Mouse (Mus musculus) embryonic facial prominence, embryonic 11.5 days (tissue): Measurements from ENCODE around the gene Capn9. TPM values are rescaled to one million over a fixed set of nuclear protein-coding genes. Genes with fewer than 3 reads are reported as not detected.

Experiments used
- ATAC-seq: fragments of 200-750 bp; cut with Nextera tagmentation; replicated peaks from 2 replicates; pipeline ENCODE4 v1.8.0; 2017; ENCODE audit warnings: low read depth; ENCODE audit not compliant: insufficient number of reproducible peaks, low FRiP score, low TSS enrichment
- DNase-seq: peaks from one replicate; pipeline ENCODE4 v3.0.0-alpha.2; 2015; ENCODE audit warnings: low spot score
- H3K27ac ChIP-seq: fragments of 300-500 bp; sonication (generic); replicated peaks from 2 replicates; pipeline ENCODE4 v1.5.1; 2014; ENCODE audit warnings: mild to moderate bottlenecking, low read depth, low read length, control low read depth
- H3K27me3 ChIP-seq: fragments of 300-500 bp; sonication (generic); 2 replicates; pipeline ENCODE4 v1.6.1; 2014; ENCODE audit warnings: mild to moderate bottlenecking, low read length, moderate library complexity, mixed read lengths; ENCODE audit not compliant: control insufficient read depth, insufficient read depth
- H3K36me3 ChIP-seq: fragments of 300-500 bp; sonication (generic); replicated peaks from 2 replicates; pipeline ENCODE4 v1.6.1; 2014; ENCODE audit warnings: low read depth, mild to moderate bottlenecking, low read length, moderate library complexity, mixed read lengths; ENCODE audit not compliant: control insufficient read depth, insufficient read depth
- H3K4me1 ChIP-seq: fragments of 300-500 bp; sonication (generic); 2 replicates; pipeline ENCODE4 v1.6.1; 2014; ENCODE audit warnings: low read length, mixed read lengths; ENCODE audit not compliant: control insufficient read depth, insufficient read depth
- H3K4me2 ChIP-seq: fragments of 300-500 bp; sonication (generic); 2 replicates; pipeline ENCODE4 v1.6.1; 2014; ENCODE audit warnings: low read depth, mild to moderate bottlenecking, control low read depth, low read length, moderate library complexity
- H3K4me3 ChIP-seq: fragments of 300-500 bp; sonication (generic); 2 replicates; pipeline ENCODE4 v1.5.1; 2014; ENCODE audit warnings: low read depth, low read length, control low read depth
- H3K9ac ChIP-seq: fragments of 300-500 bp; sonication (generic); replicated peaks from 2 replicates; pipeline ENCODE4 v1.6.1; 2014; ENCODE audit warnings: mild to moderate bottlenecking, control low read depth, low read length
- H3K9me3 ChIP-seq: fragments of 300-500 bp; sonication (generic); replicated peaks from 2 replicates; pipeline ENCODE4 v1.6.1; 2016; ENCODE audit warnings: mild to moderate bottlenecking, low read length, inconsistent platforms, mixed read lengths; ENCODE audit not compliant: control insufficient read depth
- WGBS: fragments of 180-500 bp; shearing (Covaris S2); extraction: QIAGEN DNeasy Blood & Tissue Kit; methylation state at CpG from one replicate; pipeline ENCODE4 v1.1.7; 2014; 5-methylcytosine and 5-hydroxymethylcytosine counted together
- polyA plus RNA-seq: library from polyadenylated mRNA; unstranded; fragments of >200 nt; fragmentation: Nextera tagmentation; extraction: Ambion mirVana; gene quantifications from 2 replicates; pipeline ENCODE4 v1.2.1, GENCODE M21; 2014

The Capn9 gene
- polyA plus RNA-seq, 1 experiment from 2014 or later, result not detected

GRCm38 (mm10) chr8:124572430-124572775 is 3.5 kb upstream of the Capn9 start:
- Histone ChIP-seq H3K9me3 (no peaks in the 10 kb centered on the region), H3K27ac (no peak overlapping the region), H3K4me1 (no peaks in the 10 kb centered on the region), H3K4me3 (no peak overlapping the region), H3K36me3 (no peaks in the 10 kb centered on the region), H3K9ac (no peak overlapping the region), H3K4me2 (no peak overlapping the region), H3K27me3 (no peaks in the 10 kb centered on the region)
- no peak for ATAC-seq
- DNase-seq, result no peak

DNA sequence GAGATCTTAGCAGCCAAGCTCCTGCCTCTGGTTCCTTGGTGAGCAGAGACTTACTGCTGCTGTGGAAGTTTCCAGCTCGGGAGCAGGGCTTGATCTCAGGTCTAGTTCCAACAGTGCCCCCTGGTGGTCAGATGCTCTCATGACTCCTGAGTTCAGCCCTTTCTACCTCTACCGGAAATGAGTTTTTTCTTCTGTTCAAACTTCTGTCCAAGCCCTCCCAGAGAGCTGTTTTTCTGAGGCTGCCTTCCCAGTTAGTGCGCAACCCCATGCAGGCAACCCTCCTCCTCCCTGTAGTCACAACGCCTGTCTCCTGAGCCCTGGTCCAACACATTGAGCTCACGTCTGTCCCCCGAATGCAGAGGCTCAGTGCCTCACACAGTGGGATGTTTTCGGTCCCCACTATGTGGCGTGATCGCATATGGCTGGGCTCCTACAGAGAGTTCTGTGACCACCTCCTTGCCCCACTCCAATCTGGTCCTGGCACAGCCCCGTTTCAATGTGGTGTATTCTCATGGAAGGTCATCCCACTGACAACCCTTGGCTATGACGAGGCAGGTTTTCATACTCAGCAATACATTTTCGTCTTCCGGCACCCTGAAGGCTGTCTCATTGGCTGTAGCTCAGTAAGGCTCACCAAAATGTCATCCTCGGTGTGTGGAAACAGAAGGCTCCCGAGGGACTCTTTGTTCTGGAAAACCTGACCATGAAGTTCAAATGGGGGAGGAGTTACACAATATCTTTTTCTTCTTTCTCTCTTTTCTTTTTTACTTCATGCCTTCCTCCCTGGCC is 2.2 kb upstream of the Capn9 start:
- Histone ChIP-seq H3K27ac (no peak overlapping the region), H3K27me3 (no peaks in the 10 kb centered on the region), H3K4me2 (no peak overlapping the region), H3K4me1 (no peaks in the 10 kb centered on the region), H3K9ac (no peak overlapping the region), H3K9me3 (no peaks in the 10 kb centered on the region), H3K4me3 (no peak overlapping the region), H3K36me3 (no peaks in the 10 kb centered on the region)
- DNase-seq, result peak; percentile 95
- whole genome bisulfite sequencing, result 56% methylated on average over 15 of the region's 15 CpGs
- no peak for ATAC-seq

- no peak overlapping the region for H3K4me2 ChIP-seq
- H3K36me3 ChIP-seq, result no peaks in the 10 kb centered on the region
- ATAC-seq, result 0 out of 2 replicates have a peak, but pooled peaks have one; percentile 18
- no peak overlapping the region for H3K4me3 ChIP-seq
- no peaks in the 10 kb centered on the region for H3K4me1 ChIP-seq
- DNase-seq, result no peak
- WGBS, result 76% methylated on average over 1 of the region's 1 CpGs
- no peak overlapping the region for H3K27ac ChIP-seq
- no peak overlapping the region for H3K9ac ChIP-seq
- H3K9me3 ChIP-seq, result no peaks in the 10 kb centered on the region
- no peaks in the 10 kb centered on the region for H3K27me3 ChIP-seq
Measured at GRCm38 (mm10) chr8:124576751-124577150, 840 bp downstream of the Capn9 start.

- no peak overlapping the region for H3K9ac ChIP-seq
- no peaks in the 10 kb centered on the region for H3K36me3 ChIP-seq
- no peak overlapping the region for H3K27ac ChIP-seq
- DNase-seq (no peak), ATAC-seq (no peak)
- no peak overlapping the region for H3K4me3 ChIP-seq
- H3K4me2 ChIP-seq, result no peak overlapping the region
- 46% methylated on average over 3 of the region's 3 CpGs for WGBS
- no peaks in the 10 kb centered on the region for H3K9me3 ChIP-seq
- no peaks in the 10 kb centered on the region for H3K27me3 ChIP-seq
- no peaks in the 10 kb centered on the region for H3K4me1 ChIP-seq
Measured at GRCm38 (mm10) chr8:124585718-124586425, 10.0 kb downstream of the Capn9 start.

GRCm38 (mm10) chr8:124586556-124586955 is 10.6 kb downstream of the Capn9 start:
- Histone ChIP-seq H3K4me2 (no peak overlapping the region), H3K4me3 (no peak overlapping the region), H3K27ac (no peak overlapping the region), H3K27me3 (no peaks in the 10 kb centered on the region), H3K9ac (no peak overlapping the region), H3K9me3 (no peaks in the 10 kb centered on the region), H3K36me3 (no peaks in the 10 kb centered on the region), H3K4me1 (no peaks in the 10 kb centered on the region)
- DNase-seq (no peak), ATAC-seq (no peak)
- 88% methylated on average over 2 of the region's 2 CpGs for WGBS

DNA sequence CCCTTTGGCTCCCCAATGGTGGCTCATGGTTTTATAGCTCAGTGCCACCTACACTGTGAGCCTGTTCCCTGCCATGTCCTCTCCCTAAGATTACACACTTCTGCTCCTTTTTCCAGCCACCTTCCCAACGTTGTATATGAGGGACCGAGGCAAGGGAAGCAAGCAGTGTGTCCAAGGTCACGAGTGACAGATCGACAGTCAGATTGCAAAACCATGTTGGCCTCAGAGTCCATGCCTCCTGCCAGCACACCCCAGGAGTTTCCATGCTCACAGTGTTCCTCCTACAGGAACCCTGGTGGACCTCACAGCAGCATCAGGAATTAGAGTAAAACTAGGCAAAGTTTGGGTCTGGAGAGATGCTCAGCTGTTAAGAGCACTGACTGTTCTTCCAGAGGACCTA is 13.5 kb downstream of the Capn9 start:
- Histone ChIP-seq H3K4me1 (no peaks in the 10 kb centered on the region), H3K4me3 (no peak overlapping the region), H3K27ac (no peak overlapping the region), H3K27me3 (no peaks in the 10 kb centered on the region), H3K36me3 (no peaks in the 10 kb centered on the region), H3K9me3 (no peaks in the 10 kb centered on the region), H3K9ac (no peak overlapping the region), H3K4me2 (no peak overlapping the region)
- DNase-seq, result no peak
- 84% methylated on average over 4 of the region's 4 CpGs for WGBS
- ATAC-seq, result no peak

DNA sequence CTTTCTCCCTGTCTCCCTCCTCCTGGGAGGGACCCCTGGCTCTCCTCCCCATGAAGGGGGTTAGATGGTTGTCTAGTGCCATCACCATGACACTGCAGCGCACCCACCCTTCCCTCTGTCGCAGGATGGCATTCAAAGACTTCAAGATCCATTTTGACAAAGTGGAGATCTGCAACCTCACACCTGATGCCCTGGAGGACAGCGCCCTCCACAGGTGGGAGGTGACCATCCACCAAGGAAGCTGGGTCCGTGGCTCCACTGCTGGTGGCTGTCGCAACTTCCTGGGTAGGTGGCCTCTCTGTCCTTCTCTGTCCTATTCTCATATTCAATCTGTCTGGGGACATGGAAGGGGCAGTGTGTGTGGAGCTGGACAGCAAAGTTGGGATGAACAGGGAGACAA is 28.2 kb downstream of the Capn9 start:
- 74% methylated on average over 5 of the region's 5 CpGs for WGBS
- H3K4me1 ChIP-seq, result no peaks in the 10 kb centered on the region
- H3K4me2 ChIP-seq, result no peak overlapping the region
- no peak for DNase-seq
- H3K36me3 ChIP-seq, result no peaks in the 10 kb centered on the region
- no peak for ATAC-seq
- no peaks in the 10 kb centered on the region for H3K9me3 ChIP-seq
- H3K27me3 ChIP-seq, result no peaks in the 10 kb centered on the region
- H3K9ac ChIP-seq, result no peak overlapping the region
- no peak overlapping the region for H3K4me3 ChIP-seq
- H3K27ac ChIP-seq, result no peak overlapping the region

GRCm38 (mm10) chr8:124608239-124608971 is 32.5 kb downstream of the Capn9 start:
- peak; percentile 48 for DNase-seq
- no peak overlapping the region for H3K27ac ChIP-seq
- no peaks in the 10 kb centered on the region for H3K27me3 ChIP-seq
- no peaks in the 10 kb centered on the region for H3K4me1 ChIP-seq
- H3K36me3 ChIP-seq, result no peaks in the 10 kb centered on the region
- no peak overlapping the region for H3K4me2 ChIP-seq
- no peak overlapping the region for H3K4me3 ChIP-seq
- H3K9ac ChIP-seq, result no peak overlapping the region
- ATAC-seq, result no peak
- 74% methylated on average over 13 of the region's 13 CpGs for WGBS
- no peaks in the 10 kb centered on the region for H3K9me3 ChIP-seq
